Mouse (Mus musculus): ENCODE measurements at regions not wholly inside any gene's neighbourhood (a gene's known extent, or its start where the extent isn't known, plus 50 kb on each side); places are given as distances from the start of the nearest gene placed in this dataset.

- no peak for TF ChIP-seq CTCF (IDR thresholded peaks at IDR 0.05)
- no peak for TF ChIP-seq EP300 (IDR thresholded peaks at IDR 0.05)
These were observed 108.2 kb upstream of the Nxpe4 start for GRCm38 (mm10) chr9:48053580-48053979.
